Mouse (Mus musculus) CH12.LX (cell line): ENCODE data around the gene Brd2. TPM values are rescaled to one million over a fixed set of nuclear protein-coding genes. Genes with fewer than 3 reads are reported as not detected.

Source experiments
- DNase-seq: peaks from one replicate; pipeline ENCODE4 v3.0.0-alpha.2; 2013; ENCODE audit errors: extremely low read depth
- H3K27ac ChIP-seq: 2 replicates; pipeline ENCODE4 v1.5.1; 2012; ENCODE audit warnings: low read depth, mild to moderate bottlenecking, control low read depth, moderate library complexity; ENCODE audit not compliant: insufficient read depth
- H3K27me3 ChIP-seq: replicated peaks from 2 replicates; pipeline ENCODE3; 2012; ENCODE audit warnings: inconsistent platforms
- H3K36me3 ChIP-seq, 2 experiments: replicated peaks in 1 of 2; 2 replicates each; pipeline versions ENCODE3 to v1.6.1; 2012; ENCODE audit warnings: inconsistent platforms in 1 of 2, low read length in 1 of 2, mild to moderate bottlenecking in 1 of 2, mixed read lengths in 1 of 2, moderate library complexity in 1 of 2; ENCODE audit not compliant: control insufficient read depth in 1 of 2, insufficient read depth in 1 of 2
- H3K4me1 ChIP-seq, 2 experiments: 2 replicates each; pipeline ENCODE4 v1.6.1; 2012; ENCODE audit warnings: inconsistent platforms in 1 of 2, moderate library complexity in 1 of 2; ENCODE audit not compliant: insufficient read depth in 2 of 2, control insufficient read depth in 1 of 2
- H3K4me2 ChIP-seq: 2 replicates; pipeline ENCODE4 v1.6.1; 2012; ENCODE audit warnings: low read depth, mild to moderate bottlenecking, control low read depth; ENCODE audit not compliant: poor library complexity, insufficient read depth, severe bottlenecking
- H3K4me3 ChIP-seq, 3 experiments: fragments of 150-350 bp in 1 of 3; sonication (generic) in 1 of 3; replicated peaks in 1 of 3; 2 replicates each; pipeline versions ENCODE3 to v1.5.1; 2011 to 2012; ENCODE audit warnings: low read depth in 2 of 3, low read length in 2 of 3, mild to moderate bottlenecking in 2 of 3, moderate library complexity in 2 of 3, control low read depth in 1 of 3, improper control_type of control experiment in 1 of 3, inconsistent platforms in 1 of 3, mixed read lengths in 1 of 3; ENCODE audit not compliant: poor library complexity in 1 of 3
- H3K79me2 ChIP-seq: replicated peaks from 2 replicates; pipeline ENCODE4 v1.6.1; 2012; ENCODE audit warnings: mild to moderate bottlenecking, moderate library complexity; ENCODE audit not compliant: control insufficient read depth, poor library complexity, insufficient read depth, severe bottlenecking; ENCODE audit errors: extremely low read depth
- H3K9ac ChIP-seq: 2 replicates; pipeline ENCODE4 v1.6.1; 2012; ENCODE audit warnings: low read depth, mild to moderate bottlenecking, control low read depth, moderate library complexity; ENCODE audit not compliant: insufficient read depth
- H3K9me3 ChIP-seq: replicated peaks from 2 replicates; pipeline ENCODE3; 2012; ENCODE audit warnings: low read length, inconsistent platforms, mixed read lengths
- BHLHE40 ChIP-seq: IDR thresholded peaks from 2 replicates; pipeline ENCODE4 v1.6.1; 2011; ENCODE audit warnings: mild to moderate bottlenecking, low read depth, low read length, improper control_type of control experiment
- CTCF ChIP-seq, 2 experiments: IDR thresholded peaks in 1 of 2; conservative IDR thresholded peaks in 1 of 2; 2 replicates each; pipeline ENCODE4 v1.5.1; 2011 to 2012; ENCODE audit warnings: low read depth in 2 of 2, low read length in 2 of 2, improper control_type of control experiment in 1 of 2, inconsistent platforms in 1 of 2, mild to moderate bottlenecking in 1 of 2, moderate library complexity in 1 of 2
- E2F4 ChIP-seq: IDR thresholded peaks from 2 replicates; pipeline ENCODE4 v1.6.1; 2011; ENCODE audit warnings: low read depth, low read length, improper control_type of control experiment; ENCODE audit not compliant: insufficient replicate concordance
- HCFC1 ChIP-seq: IDR thresholded peaks from 2 replicates; pipeline ENCODE4 v1.6.1; 2012; ENCODE audit warnings: low read depth, mild to moderate bottlenecking, inconsistent platforms, low read length, improper control_type of control experiment
- IRF4 ChIP-seq: IDR thresholded peaks from 2 replicates; pipeline ENCODE4 v1.6.1; 2014; ENCODE audit warnings: low read depth, mild to moderate bottlenecking, inconsistent platforms, low read length, improper control_type of control experiment
- JUN ChIP-seq: IDR thresholded peaks from 2 replicates; pipeline ENCODE4 v1.6.1; 2011; ENCODE audit warnings: low read depth, mild to moderate bottlenecking, low read length, improper control_type of control experiment, moderate library complexity; ENCODE audit not compliant: insufficient read depth
- JUND ChIP-seq: conservative IDR thresholded peaks from 2 replicates; pipeline ENCODE4 v1.6.1; 2011; ENCODE audit warnings: low read depth, low read length, improper control_type of control experiment
- KAT2A ChIP-seq: IDR thresholded peaks from 2 replicates; pipeline ENCODE4 v1.6.1; 2012; ENCODE audit warnings: low read length, improper control_type of control experiment, inconsistent platforms; ENCODE audit not compliant: insufficient replicate concordance
- MAX ChIP-seq: IDR thresholded peaks from 2 replicates; pipeline ENCODE4 v1.6.1; 2011; ENCODE audit warnings: low read length, improper control_type of control experiment
- MEF2A ChIP-seq: IDR thresholded peaks from 2 replicates; pipeline ENCODE4 v1.6.1; 2014; ENCODE audit warnings: low read depth, mild to moderate bottlenecking, inconsistent platforms, low read length, improper control_type of control experiment, borderline replicate concordance
- POLR2A ChIP-seq: IDR thresholded peaks from 2 replicates; pipeline ENCODE4 v1.6.1; 2011; ENCODE audit warnings: low read depth, mild to moderate bottlenecking, improper control_type of control experiment, low read length
- RAD21 ChIP-seq: IDR thresholded peaks from 2 replicates; pipeline ENCODE4 v1.6.1; 2011; ENCODE audit warnings: low read depth, mild to moderate bottlenecking, low read length, improper control_type of control experiment, moderate library complexity
- SMC3 ChIP-seq: IDR thresholded peaks from 2 replicates; pipeline ENCODE4 v1.6.1; 2011; ENCODE audit warnings: low read depth, low read length, improper control_type of control experiment
- UBTF ChIP-seq: IDR thresholded peaks from 2 replicates; pipeline ENCODE4 v1.6.1; 2012; ENCODE audit warnings: low read depth, mild to moderate bottlenecking, inconsistent platforms, low read length, improper control_type of control experiment, moderate library complexity
- USF2 ChIP-seq: conservative IDR thresholded peaks from 2 replicates; pipeline ENCODE4 v1.6.1; 2011; ENCODE audit warnings: low read depth, low read length, improper control_type of control experiment
- ZC3H11A ChIP-seq: IDR thresholded peaks from 2 replicates; pipeline ENCODE4 v1.6.1; 2012; ENCODE audit warnings: low read depth, mild to moderate bottlenecking, inconsistent platforms, low read length, improper control_type of control experiment
- ZNF384 ChIP-seq: IDR thresholded peaks from 2 replicates; pipeline ENCODE4 v1.6.1; 2012; ENCODE audit warnings: low read depth, low read length, improper control_type of control experiment, inconsistent platforms
- dilution Hi-C: fragments of 300-500 bp; cut with MboI; formaldehyde crosslinking; loops from 2 replicates; pipeline ENCODE4 v1.14.3; 2020; ENCODE audit warnings: low sequenced_read_pairs; ENCODE audit not compliant: extremely low pct_unique_long_range_greater_than_20kb, extremely low pct_ligation_motif_present
- in situ Hi-C: fragments of 300-500 bp; cut with MboI; formaldehyde crosslinking; loops from 3 replicates; pipeline ENCODE4 v1.14.3; 2019; ENCODE audit warnings: low sequenced_read_pairs, low pct_ligation_motif_present, low pct_unique_long_range_greater_than_20kb, mixed read lengths
- polyA plus RNA-seq: library from polyadenylated mRNA; unstranded; fragments of >175 nt; gene quantifications from 2 replicates; pipeline ENCODE4 v1.2.1, GENCODE M21; 2012; ENCODE audit warnings: low read depth; ENCODE audit not compliant: insufficient read length
- total RNA-seq, 2 experiments: library from RNA; depleted of rRNA; stranded (reverse); fragments of 300-350 nt in 1 of 2; fragments of >200 nt in 1 of 2; gene quantifications; 2 replicates each; pipeline ENCODE4 v1.2.3; 2012 to 2014

Gene Brd2
- total and polyA plus RNA-seq, 3 experiments, result 101 to 247 (median 141) TPM

DNA sequence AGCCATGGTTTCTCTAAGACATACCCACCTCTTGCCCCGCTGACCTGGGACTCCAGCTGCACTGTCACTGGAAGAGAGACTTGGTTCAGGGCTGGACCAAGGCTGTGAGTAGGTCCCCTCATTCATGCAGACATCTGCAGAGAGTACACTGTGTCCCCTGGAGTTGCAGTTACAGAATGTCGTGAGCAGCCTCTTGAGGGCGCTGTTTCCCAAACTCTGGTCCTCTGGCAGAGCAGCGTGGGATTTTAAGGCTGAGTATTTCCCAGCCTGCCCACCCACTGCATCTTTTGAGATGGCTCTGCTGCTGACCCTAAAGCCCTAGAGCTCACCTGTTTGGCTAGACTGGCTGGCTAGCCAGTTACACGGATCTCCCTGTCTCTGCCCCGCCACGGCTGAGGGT is 31.5 kb downstream of the Brd2 start:
- dilution Hi-C loops (no loop called here), in situ Hi-C loops (loop anchor here (5.0 kb wide), 2 partner anchors 36 to 71 kb away; no protein-coding TSS in a partner anchor)
- H3K79me2 ChIP-seq, result no peaks in the 10 kb centered on the region
- peak; percentile 47 for TF ChIP-seq RAD21
- TF ChIP-seq USF2, result no peak
- no peak for TF ChIP-seq KAT2A
- TF ChIP-seq SMC3, result peak; percentile 21; the same call in 1 of the 2 replicates
- no peak for TF ChIP-seq POLR2A
- no peak for TF ChIP-seq ZNF384
- TF ChIP-seq IRF4, result no peak
- TF ChIP-seq MEF2A, result no peak
- no peak for TF ChIP-seq UBTF
- TF ChIP-seq E2F4, result no peak
- no peak for TF ChIP-seq HCFC1
- TF ChIP-seq JUN, result no peak
- TF ChIP-seq BHLHE40, result no peak
- TF ChIP-seq MAX, result no peak
- TF ChIP-seq CTCF (conservative IDR thresholded peaks at IDR 0.05 in 1 of 2, IDR thresholded peaks at IDR 0.05 in 1 of 2; ENCODE audit: low read depth in 2 of 2, low read length in 2 of 2), result peak; percentile 17 to 60; a peak in 2 of 4 replicates
- no peaks in the 10 kb centered on the region for H3K27me3 ChIP-seq
- peaks cover 3 to 25% of the 10 kb centered on the region in 2 experiments for H3K36me3 ChIP-seq
- no peak overlapping the region for H3K27ac ChIP-seq
- no peak overlapping the region for H3K9ac ChIP-seq
- H3K4me1 ChIP-seq, result peaks cover 12 to 38% of the 10 kb centered on the region in 2 experiments
- H3K4me3 ChIP-seq, result no peak overlapping the region
- H3K9me3 ChIP-seq, result peaks cover 8% of the 10 kb centered on the region
- DNase-seq, result peak; percentile 63
- no peak overlapping the region for H3K4me2 ChIP-seq

DNA sequence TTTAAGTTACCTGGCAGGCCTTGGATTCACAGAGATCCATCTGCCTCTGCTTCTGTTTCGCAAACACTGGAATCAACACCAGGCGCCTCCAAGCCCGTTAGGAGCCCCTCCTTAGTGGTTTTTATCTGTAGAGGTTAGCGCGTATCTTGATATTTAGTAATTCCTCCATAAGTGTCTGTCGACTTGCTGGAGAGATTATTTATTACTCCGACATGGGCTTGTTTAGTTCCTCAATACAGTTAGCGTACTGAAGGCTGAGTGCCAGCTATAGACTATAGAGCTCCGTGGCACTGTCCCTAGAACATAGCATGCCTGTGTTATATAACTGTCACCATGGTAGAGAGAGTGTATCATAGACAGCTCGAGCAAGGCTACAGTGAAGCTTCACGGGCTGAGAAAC is 34.3 kb downstream of the Brd2 start:
- H3K4me2 ChIP-seq, result no peak overlapping the region
- no peak overlapping the region for H3K9ac ChIP-seq
- no peak overlapping the region for H3K27ac ChIP-seq
- no peak overlapping the region for H3K4me3 ChIP-seq
- no peak for DNase-seq
- in situ Hi-C loops, result no loop called here
- H3K79me2 ChIP-seq, result no peaks in the 10 kb centered on the region
- H3K27me3 ChIP-seq, result no peaks in the 10 kb centered on the region
- H3K9me3 ChIP-seq, result no peaks in the 10 kb centered on the region
- no peaks in the 10 kb centered on the region for H3K36me3 ChIP-seq
- TF ChIP-seq KAT2A (no peak), JUND (no peak), ZC3H11A (no peak)
- TF ChIP-seq, all 38 proteins: peak for 0
- dilution Hi-C loops, result no loop called here
- peaks cover 12 to 26% of the 10 kb centered on the region in 2 experiments for H3K4me1 ChIP-seq
